Mouse (Mus musculus): Measurements from ENCODE around the gene Cox4i2.

DNA sequence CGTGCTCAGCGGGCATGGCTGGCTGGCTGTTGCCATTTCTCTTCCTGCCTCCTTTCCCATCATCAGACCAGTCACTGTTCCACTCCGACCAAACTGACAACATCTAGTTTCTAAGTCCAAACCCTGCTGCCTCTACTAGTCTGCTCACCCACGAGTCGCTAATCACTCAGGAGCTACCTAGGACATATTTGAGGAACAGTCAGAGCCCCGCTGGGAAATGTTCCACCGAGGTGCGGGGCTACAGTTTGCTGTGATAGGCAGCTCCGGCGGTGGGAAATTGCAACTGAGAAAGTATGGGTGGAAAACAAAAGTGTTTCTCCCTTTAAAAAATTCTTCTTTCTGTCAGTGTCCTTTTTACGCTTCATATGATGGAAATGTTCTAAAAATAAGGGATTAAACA, 36.3 kb upstream of the Cox4i2 start:
- TF ChIP-seq TAL1 (conservative IDR thresholded peaks at IDR 0.05; ENCODE audit: low read depth, low read length) (no peak), CTCF (IDR thresholded peaks at IDR 0.05; ENCODE audit: low read depth, low read length) (no peak), GATA1 (IDR thresholded peaks at IDR 0.05; ENCODE audit: borderline replicate concordance, low read length) (no peak), POLR2AphosphoS5 (IDR thresholded peaks at IDR 0.05; ENCODE audit: insufficient replicate concordance, low read depth, low read length) (no peak), GATA2 (IDR thresholded peaks at IDR 0.05; ENCODE audit: borderline replicate concordance, low read depth, low read length) (no peak)
